Mouse (Mus musculus) embryonic fibroblast, embryonic 13.5 days (primary cell): ENCODE data around the gene Sf3a1.

ENCODE experiments used
- CTCF ChIP-seq: IDR thresholded peaks from 2 replicates; pipeline ENCODE4 v1.5.1; 2011; ENCODE audit warnings: mild to moderate bottlenecking, control low read depth, low read length, moderate library complexity, borderline replicate concordance; ENCODE audit not compliant: insufficient read depth
- POLR2A ChIP-seq: IDR thresholded peaks from 2 replicates; pipeline ENCODE4 v1.6.1; 2011; ENCODE audit warnings: low read depth, mild to moderate bottlenecking, control low read depth, low read length, moderate library complexity

DNA sequence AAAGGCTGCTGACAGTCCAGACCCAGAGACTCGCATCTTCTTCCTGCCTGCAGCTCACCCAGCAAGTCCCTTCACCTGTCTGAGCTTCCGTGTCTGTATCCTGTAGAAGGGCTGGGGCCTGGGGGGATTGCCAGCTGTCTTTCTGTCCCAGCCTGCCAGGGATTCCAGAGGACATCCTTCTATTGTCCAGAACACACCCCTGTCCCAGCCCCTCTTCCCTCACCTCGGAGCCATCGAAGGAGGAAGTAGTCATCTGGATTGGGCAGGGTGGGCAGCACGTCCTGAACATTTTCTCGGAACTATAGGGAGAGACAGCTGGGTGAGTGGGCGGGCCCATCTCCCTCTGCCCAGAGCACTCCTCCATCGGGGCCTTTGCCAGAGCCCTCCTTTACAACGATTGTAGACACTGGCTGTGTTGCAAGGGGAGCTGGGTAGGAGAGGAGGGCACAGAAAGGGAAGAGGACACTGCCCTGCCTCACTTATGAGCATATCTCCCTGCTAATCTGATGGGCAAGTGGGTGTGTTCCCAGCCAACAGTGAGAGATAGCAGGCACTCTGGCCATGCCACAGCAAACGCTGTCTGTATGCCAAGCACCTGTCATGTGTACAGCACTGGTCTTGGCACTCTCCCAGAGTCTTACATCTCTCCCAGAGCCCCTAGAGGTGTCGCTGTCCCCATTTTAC, 43.5 kb upstream of the Sf3a1 start:
- TF ChIP-seq CTCF: no peak
- TF ChIP-seq POLR2A: no peak
